Mouse (Mus musculus): ENCODE measurements at regions not wholly inside any gene's neighbourhood (a gene's known extent, or its start where the extent isn't known, plus 50 kb on each side); places are given as distances from the start of the nearest gene placed in this dataset.

GRCm38 (mm10) chr5:18080761-18081160 lies 118.4 kb downstream of the Gnat3 start:
- no peaks in the 10 kb centered on the region for H3K9me3 ChIP-seq (replicated peaks; ENCODE audit: control insufficient read depth, low read length)
- no peaks in the 10 kb centered on the region for H3K36me3 ChIP-seq (replicated peaks; ENCODE audit: control insufficient read depth, insufficient read depth, low read depth, low read length)
- H3K9ac ChIP-seq (replicated peaks; ENCODE audit: low read length), result no peak overlapping the region
- H3K4me3 ChIP-seq (ENCODE audit: low read depth, low read length), result no peak overlapping the region
- H3K4me1 ChIP-seq (ENCODE audit: control insufficient read depth, insufficient read depth, low read length), result no peaks in the 10 kb centered on the region
- no peak overlapping the region for H3K4me2 ChIP-seq (ENCODE audit: low read depth, low read length)
- no peaks in the 10 kb centered on the region for H3K27me3 ChIP-seq (ENCODE audit: control insufficient read depth, insufficient read depth, low read length)
- DNase-seq (ENCODE audit: low spot score) (no peak), ATAC-seq (replicated peaks; ENCODE audit: insufficient number of reproducible peaks, low FRiP score, low TSS enrichment, low read depth) (no peak)
- no peak overlapping the region for H3K27ac ChIP-seq (replicated peaks; ENCODE audit: low read depth, low read length)

DNA sequence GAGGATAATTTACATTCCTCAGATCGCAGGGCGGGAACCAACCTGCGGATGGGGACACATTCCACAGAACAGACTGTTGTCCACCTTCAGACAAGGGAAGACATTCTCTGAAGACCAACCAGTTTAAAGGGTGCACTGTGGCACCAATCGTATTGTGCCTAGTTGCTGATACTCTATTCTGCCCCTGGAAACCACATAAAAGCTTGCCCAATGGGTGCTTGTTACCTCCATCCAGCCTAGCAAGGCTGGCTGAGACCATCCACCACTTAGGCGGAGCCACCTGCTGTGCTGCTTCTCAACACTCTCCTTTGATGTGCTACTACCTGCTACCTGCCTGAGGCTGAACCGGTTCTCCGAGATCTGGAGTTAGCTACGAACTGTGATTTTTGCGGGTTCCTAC lies 119.9 kb downstream of the Gnat3 start:
- Histone ChIP-seq H3K4me2 (ENCODE audit: low read depth, low read length) (no peak overlapping the region), H3K27ac (replicated peaks; ENCODE audit: low read depth, low read length) (no peak overlapping the region), H3K9me3 (replicated peaks; ENCODE audit: control insufficient read depth, low read length) (no peaks in the 10 kb centered on the region), H3K36me3 (replicated peaks; ENCODE audit: control insufficient read depth, insufficient read depth, low read depth, low read length) (no peaks in the 10 kb centered on the region), H3K9ac (replicated peaks; ENCODE audit: low read length) (no peak overlapping the region), H3K4me3 (ENCODE audit: low read depth, low read length) (no peak overlapping the region), H3K4me1 (ENCODE audit: control insufficient read depth, insufficient read depth, low read length) (no peaks in the 10 kb centered on the region), H3K27me3 (ENCODE audit: control insufficient read depth, insufficient read depth, low read length) (no peaks in the 10 kb centered on the region)
- ATAC-seq (replicated peaks; ENCODE audit: insufficient number of reproducible peaks, low FRiP score, low TSS enrichment, low read depth), result no peak
- DNase-seq (ENCODE audit: low spot score), result no peak
- WGBS, result 65% methylated on average over 9 of the region's 9 CpGs

GRCm38 (mm10) chr5:18083789-18084188 lies 121.4 kb downstream of the Gnat3 start:
- Histone ChIP-seq H3K27me3 (ENCODE audit: control insufficient read depth, insufficient read depth, low read length) (no peaks in the 10 kb centered on the region), H3K27ac (replicated peaks; ENCODE audit: low read depth, low read length) (no peak overlapping the region), H3K4me2 (ENCODE audit: low read depth, low read length) (no peak overlapping the region), H3K4me1 (ENCODE audit: control insufficient read depth, insufficient read depth, low read length) (no peaks in the 10 kb centered on the region), H3K9ac (replicated peaks; ENCODE audit: low read length) (no peak overlapping the region), H3K9me3 (replicated peaks; ENCODE audit: control insufficient read depth, low read length) (no peaks in the 10 kb centered on the region), H3K4me3 (ENCODE audit: low read depth, low read length) (no peak overlapping the region), H3K36me3 (replicated peaks; ENCODE audit: control insufficient read depth, insufficient read depth, low read depth, low read length) (no peaks in the 10 kb centered on the region)
- ATAC-seq (replicated peaks; ENCODE audit: insufficient number of reproducible peaks, low FRiP score, low TSS enrichment, low read depth) (no peak), DNase-seq (ENCODE audit: low spot score) (no peak)
- 69% methylated on average over 1 of the region's 1 CpGs for WGBS

- no peaks in the 10 kb centered on the region for H3K36me3 ChIP-seq (replicated peaks; ENCODE audit: control insufficient read depth, insufficient read depth, low read depth, low read length)
- WGBS, result 93% methylated on average over 2 of the region's 2 CpGs
- no peak overlapping the region for H3K4me2 ChIP-seq (ENCODE audit: low read depth, low read length)
- DNase-seq (ENCODE audit: low spot score) (no peak), ATAC-seq (replicated peaks; ENCODE audit: insufficient number of reproducible peaks, low FRiP score, low TSS enrichment, low read depth) (no peak)
- no peak overlapping the region for H3K9ac ChIP-seq (replicated peaks; ENCODE audit: low read length)
- no peak overlapping the region for H3K4me3 ChIP-seq (ENCODE audit: low read depth, low read length)
- H3K27ac ChIP-seq (replicated peaks; ENCODE audit: low read depth, low read length), result no peak overlapping the region
- no peaks in the 10 kb centered on the region for H3K27me3 ChIP-seq (ENCODE audit: control insufficient read depth, insufficient read depth, low read length)
- no peaks in the 10 kb centered on the region for H3K9me3 ChIP-seq (replicated peaks; ENCODE audit: control insufficient read depth, low read length)
- no peaks in the 10 kb centered on the region for H3K4me1 ChIP-seq (ENCODE audit: control insufficient read depth, insufficient read depth, low read length)
Observed at GRCm38 (mm10) chr5:18085456-18085855, 123.1 kb downstream of the Gnat3 start.

GRCm38 (mm10) chr5:18087919-18088445 lies 125.6 kb downstream of the Gnat3 start:
- no peak overlapping the region for H3K9ac ChIP-seq (replicated peaks; ENCODE audit: low read length)
- H3K4me3 ChIP-seq (ENCODE audit: low read depth, low read length), result no peak overlapping the region
- H3K27me3 ChIP-seq (ENCODE audit: control insufficient read depth, insufficient read depth, low read length), result no peaks in the 10 kb centered on the region
- no peak overlapping the region for H3K27ac ChIP-seq (replicated peaks; ENCODE audit: low read depth, low read length)
- no peak overlapping the region for H3K4me2 ChIP-seq (ENCODE audit: low read depth, low read length)
- WGBS, result 42% methylated on average over 8 of the region's 8 CpGs
- ATAC-seq (replicated peaks; ENCODE audit: insufficient number of reproducible peaks, low FRiP score, low TSS enrichment, low read depth), result peak; percentile 84
- no peaks in the 10 kb centered on the region for H3K36me3 ChIP-seq (replicated peaks; ENCODE audit: control insufficient read depth, insufficient read depth, low read depth, low read length)
- H3K4me1 ChIP-seq (ENCODE audit: control insufficient read depth, insufficient read depth, low read length), result no peaks in the 10 kb centered on the region
- H3K9me3 ChIP-seq (replicated peaks; ENCODE audit: control insufficient read depth, low read length), result no peaks in the 10 kb centered on the region
- DNase-seq (ENCODE audit: low spot score), result peak; percentile 79

GRCm38 (mm10) chr5:18089956-18090355 lies 127.6 kb downstream of the Gnat3 start:
- WGBS, result 16% methylated on average over 2 of the region's 2 CpGs
- Histone ChIP-seq H3K27ac (replicated peaks; ENCODE audit: low read depth, low read length) (no peak overlapping the region), H3K4me1 (ENCODE audit: control insufficient read depth, insufficient read depth, low read length) (no peaks in the 10 kb centered on the region), H3K9ac (replicated peaks; ENCODE audit: low read length) (no peak overlapping the region), H3K27me3 (ENCODE audit: control insufficient read depth, insufficient read depth, low read length) (no peaks in the 10 kb centered on the region), H3K36me3 (replicated peaks; ENCODE audit: control insufficient read depth, insufficient read depth, low read depth, low read length) (no peaks in the 10 kb centered on the region), H3K4me3 (ENCODE audit: low read depth, low read length) (no peak overlapping the region), H3K9me3 (replicated peaks; ENCODE audit: control insufficient read depth, low read length) (no peaks in the 10 kb centered on the region), H3K4me2 (ENCODE audit: low read depth, low read length) (no peak overlapping the region)
- ATAC-seq (replicated peaks; ENCODE audit: insufficient number of reproducible peaks, low FRiP score, low TSS enrichment, low read depth) (no peak), DNase-seq (ENCODE audit: low spot score) (peak; percentile 29)

- 45% methylated on average over 3 of the region's 3 CpGs for WGBS
- no peaks in the 10 kb centered on the region for H3K4me1 ChIP-seq (ENCODE audit: control insufficient read depth, insufficient read depth, low read length)
- no peaks in the 10 kb centered on the region for H3K9me3 ChIP-seq (replicated peaks; ENCODE audit: control insufficient read depth, low read length)
- no peak overlapping the region for H3K9ac ChIP-seq (replicated peaks; ENCODE audit: low read length)
- no peak for ATAC-seq (replicated peaks; ENCODE audit: insufficient number of reproducible peaks, low FRiP score, low TSS enrichment, low read depth)
- no peaks in the 10 kb centered on the region for H3K36me3 ChIP-seq (replicated peaks; ENCODE audit: control insufficient read depth, insufficient read depth, low read depth, low read length)
- no peak overlapping the region for H3K4me2 ChIP-seq (ENCODE audit: low read depth, low read length)
- H3K27me3 ChIP-seq (ENCODE audit: control insufficient read depth, insufficient read depth, low read length), result no peaks in the 10 kb centered on the region
- H3K27ac ChIP-seq (replicated peaks; ENCODE audit: low read depth, low read length), result no peak overlapping the region
- no peak overlapping the region for H3K4me3 ChIP-seq (ENCODE audit: low read depth, low read length)
- DNase-seq (ENCODE audit: low spot score), result no peak
Observed at GRCm38 (mm10) chr5:18114905-18115689, 152.7 kb downstream of the Gnat3 start.

- 66% methylated on average over 7 of the region's 7 CpGs for WGBS
- ATAC-seq (replicated peaks; ENCODE audit: insufficient number of reproducible peaks, low FRiP score, low TSS enrichment, low read depth), result no peak
- no peak for DNase-seq (ENCODE audit: low spot score)
- no peak overlapping the region for H3K9ac ChIP-seq (replicated peaks; ENCODE audit: low read length)
- no peaks in the 10 kb centered on the region for H3K36me3 ChIP-seq (replicated peaks; ENCODE audit: control insufficient read depth, insufficient read depth, low read depth, low read length)
- H3K4me2 ChIP-seq (ENCODE audit: low read depth, low read length), result no peak overlapping the region
- no peak overlapping the region for H3K27ac ChIP-seq (replicated peaks; ENCODE audit: low read depth, low read length)
- H3K9me3 ChIP-seq (replicated peaks; ENCODE audit: control insufficient read depth, low read length), result no peaks in the 10 kb centered on the region
- H3K27me3 ChIP-seq (ENCODE audit: control insufficient read depth, insufficient read depth, low read length), result no peaks in the 10 kb centered on the region
- no peak overlapping the region for H3K4me3 ChIP-seq (ENCODE audit: low read depth, low read length)
- H3K4me1 ChIP-seq (ENCODE audit: control insufficient read depth, insufficient read depth, low read length), result no peaks in the 10 kb centered on the region; the same call in 1 of the 2 replicates
Observed at GRCm38 (mm10) chr5:18135794-18136678, 173.7 kb downstream of the Gnat3 start.
